In the genomic region with DNA sequence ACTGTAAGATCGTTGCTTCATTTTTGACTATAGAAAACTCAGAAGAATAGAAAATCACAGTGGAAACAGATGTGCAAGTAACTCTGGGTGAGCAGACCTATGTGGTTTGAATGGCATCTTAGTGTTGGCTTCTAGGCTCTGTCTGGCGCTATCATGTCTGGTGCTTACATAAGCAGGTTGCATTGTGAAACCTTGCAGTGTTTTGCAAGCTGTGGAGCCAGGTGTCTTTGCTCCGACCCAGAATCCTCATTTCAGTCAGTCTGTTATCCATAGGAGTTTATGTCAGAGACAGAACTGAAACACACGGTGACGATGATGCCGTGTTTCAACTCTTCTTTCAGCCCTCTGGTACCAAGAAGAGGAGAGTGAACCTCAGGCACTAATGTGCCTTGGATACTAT, we compare ENCODE assay signal across 21 mouse cellular contexts. TPM values are rescaled to one million over a fixed set of nuclear protein-coding genes. Genes with fewer than 3 reads are reported as not detected.
A peak's percentile ranks its signal among the peaks of the same experiment; 100 is the strongest.
DNase-seq lines count a peak whose midpoint lies in the region; ATAC-seq lines count a peak whose summit lies in the region.
"Had no signal": no experiment of that assay in that cellular context is flagged by ENCODE, and none has a peak within 500 bp of the region (broad histone marks: within the 10 kb centered on the region; RNA-seq: fewer than 3 reads in every experiment).

No protein-coding gene starts in this region.

- no peaks in the 10 kb centered on the region for H3K27me3 ChIP-seq in heart, embryonic 10.5 days (ENCODE audit: insufficient read depth, poor library complexity, severe bottlenecking)
- no peaks in the 10 kb centered on the region for H3K27me3 ChIP-seq in intestine, embryonic 16.5 days (replicated peaks; ENCODE audit: control insufficient read depth, insufficient read depth, low read length)
- H3K27me3 ChIP-seq: hindbrain, embryonic 15.5 days; limb, embryonic 15.5 days had no signal

- H3K4me1 ChIP-seq in heart, embryonic 10.5 days, result peaks cover 20% of the 10 kb centered on the region
- peaks cover 41% of the 10 kb centered on the region for H3K4me1 ChIP-seq in intestine, embryonic 16.5 days (ENCODE audit: control insufficient read depth, insufficient read depth, low read length)

- DNase-seq in heart, embryonic 10.5 days (ENCODE audit: low spot score), result no peak
- DNase-seq in heart, postnatal 25 days (ENCODE audit: low spot score), result no peak
- peak; percentile 58 for DNase-seq in kidney, adult 9 months
- no peak for DNase-seq in kidney, postnatal 14 days
- peak; percentile 77 for DNase-seq in brain, adult 2 months (ENCODE audit: low read depth, low spot score)
- DNase-seq in gastrocnemius, postnatal 14 days, result no peak
- no peak for DNase-seq in layer of hippocampus, adult 9-11 months
- DNase-seq: adrenal gland, postnatal 25 days; B cell, adult 2 months; cerebellum, postnatal 14 days; gastrocnemius, adult 2 months; heart, postnatal 36 days; kidney, adult 18-20 months; right cerebral cortex, adult 18-20 months; thymus, postnatal 25 days had no signal

- no peaks in the 10 kb centered on the region for H3K9me3 ChIP-seq in heart, embryonic 10.5 days
- no peaks in the 10 kb centered on the region for H3K9me3 ChIP-seq in intestine, embryonic 16.5 days (ENCODE audit: control insufficient read depth, low read length)
- H3K9me3 ChIP-seq: hindbrain, embryonic 15.5 days; limb, embryonic 15.5 days had no signal

- intact Hi-C loops in heart, postnatal 25 days (cut with DNase I), result no loop called here
- intact Hi-C loops in gastrocnemius, postnatal 14 days (cut with DNase I; ENCODE audit: low total_unique reads), result no loop called here

- WGBS in heart, embryonic 10.5 days, result 85% methylated on average over 6 of the region's 6 CpGs
- WGBS in intestine, embryonic 16.5 days, result 79% methylated on average over 6 of the region's 6 CpGs

- peaks cover 34% of the 10 kb centered on the region for H3K36me3 ChIP-seq in heart, embryonic 10.5 days
- no peaks in the 10 kb centered on the region for H3K36me3 ChIP-seq in intestine, embryonic 16.5 days (ENCODE audit: control insufficient read depth, insufficient read depth, low read length)
- H3K36me3 ChIP-seq: hindbrain, embryonic 15.5 days had no signal

- peak overlapping the region; percentile 65; the same call in 1 of the 2 replicates for H3K4me3 ChIP-seq in heart, embryonic 10.5 days
- no peak overlapping the region for H3K4me3 ChIP-seq in intestine, embryonic 16.5 days (ENCODE audit: low read length)
- H3K4me3 ChIP-seq: hindbrain, embryonic 15.5 days; limb, embryonic 15.5 days had no signal

- H3K4me2 ChIP-seq in intestine, embryonic 16.5 days (ENCODE audit: low read depth, low read length), result 0 out of 2 replicates have a peak overlapping the region, but pooled peaks have one; percentile 57

- no peak for ATAC-seq in intestine, embryonic 16.5 days
- ATAC-seq: forebrain, embryonic 16.5 days; lung, postnatal 0 days; midbrain, embryonic 16.5 days had no signal

- no peak overlapping the region for H3K27ac ChIP-seq in heart, embryonic 10.5 days
- H3K27ac ChIP-seq in intestine, embryonic 16.5 days (ENCODE audit: low read length), result no peak overlapping the region
- H3K27ac ChIP-seq: hindbrain, embryonic 15.5 days; limb, embryonic 15.5 days had no signal

- H3K9ac ChIP-seq in intestine, embryonic 16.5 days (ENCODE audit: low read depth, low read length), result no peak overlapping the region
- H3K9ac ChIP-seq: hindbrain, embryonic 15.5 days; limb, embryonic 15.5 days had no signal

RNA-seq across cellular contexts. Expression of gene Stard5, which starts 2.1 kb away (rescaled TPM):
- 28.9 and 31.9 TPM in 2 replicates for polyA plus RNA-seq in heart, embryonic 10.5 days (2016; fragmentation: Nextera tagmentation; extraction: Ambion mirVana)
- total RNA-seq in heart, postnatal 25 days (2021), result 10 to 100 TPM; 11.0 to 11.9 TPM
- polyA plus RNA-seq in intestine, embryonic 16.5 days (2015; fragmentation: Nextera tagmentation; extraction: Ambion mirVana), result 67.7 and 77.3 TPM in 2 replicates
- total RNA-seq in gastrocnemius, postnatal 14 days (2021), result 1 to 10 TPM; 6.9 to 8.0 TPM

RNA-seq across cellular contexts. Expression of gene Tmc3, which starts 49.1 kb away (rescaled TPM):
- polyA plus RNA-seq in heart, embryonic 10.5 days (2016; fragmentation: Nextera tagmentation; extraction: Ambion mirVana), result 0.21 and 0.35 TPM in 2 replicates
- under 1 TPM; 0.11 to 0.13 TPM for total RNA-seq in heart, postnatal 25 days (2021)
- 1.0 and 1.5 TPM in 2 replicates for polyA plus RNA-seq in intestine, embryonic 16.5 days (2015; fragmentation: Nextera tagmentation; extraction: Ambion mirVana)
- total RNA-seq in gastrocnemius, postnatal 14 days (2021), result under 1 TPM; 0.20 to 0.35 TPM
- total RNA-seq: gastrocnemius, adult 2 months had no signal

Comparison
In these comparisons a context has a peak if more than half of its experiments do, and no peak if none do; other contexts are left out.
1. DNase-seq: peak in kidney, adult 9 months (single experiment) and brain, adult 2 months (single experiment); none in heart, embryonic 10.5 days (single experiment), heart, postnatal 25 days (single experiment), kidney, postnatal 14 days (single experiment), gastrocnemius, postnatal 14 days (single experiment) and layer of hippocampus, adult 9-11 months (single experiment).